Mouse (Mus musculus) embryonic facial prominence, embryonic 14.5 days (tissue): ENCODE measurements around the gene Nfrkb. TPM values are rescaled to one million over a fixed set of nuclear protein-coding genes. Genes with fewer than 3 reads are reported as not detected.

Source experiments
- ATAC-seq: fragments of 200-750 bp; cut with Nextera tagmentation; 2 replicates; pipeline ENCODE4 v1.8.0; 2017; ENCODE audit warnings: low read depth, moderate number of reproducible peaks, moderate TSS enrichment
- DNase-seq: peaks from one replicate; pipeline ENCODE4 v3.0.0-alpha.2; 2015; ENCODE audit warnings: low spot score
- H3K27ac ChIP-seq: fragments of 300-500 bp; sonication (generic); replicated peaks from 2 replicates; pipeline ENCODE4 v1.5.1; 2014; ENCODE audit warnings: low read depth, mild to moderate bottlenecking, low read length, moderate library complexity
- H3K27me3 ChIP-seq: fragments of 300-500 bp; sonication (generic); replicated peaks from 2 replicates; pipeline ENCODE4 v1.6.1; 2014; ENCODE audit warnings: low read length; ENCODE audit not compliant: control insufficient read depth, insufficient read depth
- H3K36me3 ChIP-seq: fragments of 300-500 bp; sonication (generic); 2 replicates; pipeline ENCODE4 v1.6.1; 2014; ENCODE audit warnings: low read length, mixed read lengths; ENCODE audit not compliant: control insufficient read depth, insufficient read depth
- H3K4me1 ChIP-seq: fragments of 300-500 bp; sonication (generic); 2 replicates; pipeline ENCODE4 v1.6.1; 2014; ENCODE audit warnings: antibody characterized with exemption, low read length; ENCODE audit not compliant: control insufficient read depth, insufficient read depth
- H3K4me2 ChIP-seq: fragments of 300-500 bp; sonication (generic); 2 replicates; pipeline ENCODE4 v1.6.1; 2014; ENCODE audit warnings: low read depth, mild to moderate bottlenecking, low read length, moderate library complexity, mixed read lengths
- H3K4me3 ChIP-seq: fragments of 300-500 bp; sonication (generic); 2 replicates; pipeline ENCODE4 v1.5.1; 2014; ENCODE audit warnings: low read depth, mild to moderate bottlenecking, low read length
- H3K9ac ChIP-seq: fragments of 300-500 bp; sonication (generic); 2 replicates; pipeline ENCODE4 v1.6.1; 2014; ENCODE audit warnings: low read depth, mild to moderate bottlenecking, low read length, moderate library complexity, mixed read lengths
- H3K9me3 ChIP-seq: fragments of 300-500 bp; sonication (generic); 2 replicates; pipeline ENCODE4 v1.6.1; 2016; ENCODE audit warnings: low read length; ENCODE audit not compliant: control insufficient read depth
- WGBS: fragments of 180-500 bp; shearing (Covaris S2); extraction: QIAGEN DNeasy Blood & Tissue Kit; methylation state at CpG from one replicate; pipeline ENCODE4 v1.1.7; 2014; 5-methylcytosine and 5-hydroxymethylcytosine counted together
- polyA plus RNA-seq: library from polyadenylated mRNA; unstranded; fragments of >200 nt; fragmentation: Nextera tagmentation; extraction: Ambion mirVana; gene quantifications from 2 replicates; pipeline ENCODE4 v1.2.1, GENCODE M21; 2014

Gene Nfrkb
- polyA plus RNA-seq, 1 experiment from 2014 or later = 18.3 TPM

- no peaks in the 10 kb centered on the region for H3K4me1 ChIP-seq
- peaks cover 92% of the 10 kb centered on the region for H3K36me3 ChIP-seq
- no peaks in the 10 kb centered on the region for H3K27me3 ChIP-seq
- no peak overlapping the region for H3K4me3 ChIP-seq
- H3K27ac ChIP-seq = no peak overlapping the region
- WGBS = 51% methylated on average over 4 of the region's 4 CpGs
- no peak for ATAC-seq
- no peaks in the 10 kb centered on the region for H3K9me3 ChIP-seq
- peak; percentile 57 for DNase-seq
- H3K4me2 ChIP-seq = no peak overlapping the region
- no peak overlapping the region for H3K9ac ChIP-seq
Measured at GRCm38 (mm10) chr9:31400441-31400840, 14.4 kb downstream of the Nfrkb start.

GRCm38 (mm10) chr9:31404311-31404710 is 18.3 kb downstream of the Nfrkb start:
- no peak overlapping the region for H3K9ac ChIP-seq
- no peak overlapping the region for H3K4me2 ChIP-seq
- peaks cover 87% of the 10 kb centered on the region for H3K36me3 ChIP-seq
- ATAC-seq (no peak), DNase-seq (no peak)
- H3K4me3 ChIP-seq = no peak overlapping the region
- no peaks in the 10 kb centered on the region for H3K4me1 ChIP-seq
- no peak overlapping the region for H3K27ac ChIP-seq
- 83% methylated on average over 2 of the region's 2 CpGs for WGBS
- H3K27me3 ChIP-seq = no peaks in the 10 kb centered on the region
- H3K9me3 ChIP-seq = no peaks in the 10 kb centered on the region

GRCm38 (mm10) chr9:31405217-31405616 is 19.2 kb downstream of the Nfrkb start:
- Histone ChIP-seq H3K9me3 (no peaks in the 10 kb centered on the region), H3K9ac (no peak overlapping the region), H3K27me3 (no peaks in the 10 kb centered on the region), H3K36me3 (peaks cover 89% of the 10 kb centered on the region), H3K27ac (no peak overlapping the region), H3K4me2 (no peak overlapping the region), H3K4me3 (no peak overlapping the region), H3K4me1 (no peaks in the 10 kb centered on the region)
- no peak for ATAC-seq
- DNase-seq = no peak
- WGBS = 62% methylated on average over 6 of the region's 6 CpGs

- H3K9ac ChIP-seq = no peak overlapping the region
- 95% methylated on average over 4 of the region's 4 CpGs for WGBS
- ATAC-seq (no peak), DNase-seq (no peak)
- no peaks in the 10 kb centered on the region for H3K27me3 ChIP-seq
- H3K4me3 ChIP-seq = no peak overlapping the region
- H3K36me3 ChIP-seq = peaks cover 96% of the 10 kb centered on the region
- H3K4me1 ChIP-seq = no peaks in the 10 kb centered on the region
- H3K27ac ChIP-seq = no peak overlapping the region
- H3K9me3 ChIP-seq = no peaks in the 10 kb centered on the region
- no peak overlapping the region for H3K4me2 ChIP-seq
Measured at GRCm38 (mm10) chr9:31412165-31412564, 26.2 kb downstream of the Nfrkb start.

GRCm38 (mm10) chr9:31418821-31419220 is 32.8 kb downstream of the Nfrkb start:
- no peak overlapping the region for H3K9ac ChIP-seq
- peaks cover 91% of the 10 kb centered on the region for H3K36me3 ChIP-seq
- 100% methylated on average over 1 of the region's 1 CpGs for WGBS
- no peaks in the 10 kb centered on the region for H3K27me3 ChIP-seq
- no peak overlapping the region for H3K4me3 ChIP-seq
- H3K9me3 ChIP-seq = no peaks in the 10 kb centered on the region
- no peaks in the 10 kb centered on the region for H3K4me1 ChIP-seq
- no peak overlapping the region for H3K4me2 ChIP-seq
- ATAC-seq = no peak
- DNase-seq = no peak
- no peak overlapping the region for H3K27ac ChIP-seq

GRCm38 (mm10) chr9:31422143-31422542 is 36.2 kb downstream of the Nfrkb start:
- ATAC-seq = no peak
- H3K4me3 ChIP-seq = no peak overlapping the region
- 87% methylated on average over 5 of the region's 5 CpGs for WGBS
- no peak overlapping the region for H3K9ac ChIP-seq
- H3K27me3 ChIP-seq = no peaks in the 10 kb centered on the region
- H3K4me1 ChIP-seq = no peaks in the 10 kb centered on the region
- no peak overlapping the region for H3K4me2 ChIP-seq
- H3K9me3 ChIP-seq = no peaks in the 10 kb centered on the region
- H3K27ac ChIP-seq = no peak overlapping the region
- DNase-seq = no peak
- H3K36me3 ChIP-seq = peaks cover 63% of the 10 kb centered on the region

GRCm38 (mm10) chr9:31428971-31429370 is 43.0 kb downstream of the Nfrkb start:
- no peak overlapping the region for H3K4me2 ChIP-seq
- H3K9me3 ChIP-seq = no peaks in the 10 kb centered on the region
- DNase-seq (no peak), ATAC-seq (no peak)
- H3K36me3 ChIP-seq = peaks cover 3% of the 10 kb centered on the region; the same call in 1 of the 2 replicates
- H3K4me3 ChIP-seq = no peak overlapping the region
- no peak overlapping the region for H3K27ac ChIP-seq
- H3K9ac ChIP-seq = no peak overlapping the region
- WGBS = 79% methylated on average over 7 of the region's 7 CpGs
- no peaks in the 10 kb centered on the region for H3K27me3 ChIP-seq
- H3K4me1 ChIP-seq = no peaks in the 10 kb centered on the region

- DNase-seq = no peak
- H3K4me2 ChIP-seq = no peak overlapping the region
- no peak overlapping the region for H3K9ac ChIP-seq
- H3K4me1 ChIP-seq = no peaks in the 10 kb centered on the region
- 68% methylated on average over 9 of the region's 9 CpGs for WGBS
- no peak overlapping the region for H3K27ac ChIP-seq
- no peaks in the 10 kb centered on the region for H3K9me3 ChIP-seq
- ATAC-seq = no peak
- H3K4me3 ChIP-seq = no peak overlapping the region
- H3K36me3 ChIP-seq = no peaks in the 10 kb centered on the region
- H3K27me3 ChIP-seq = no peaks in the 10 kb centered on the region
Measured at GRCm38 (mm10) chr9:31430011-31430410, 44.0 kb downstream of the Nfrkb start.

- H3K36me3 ChIP-seq = no peaks in the 10 kb centered on the region
- H3K4me3 ChIP-seq = no peak overlapping the region
- DNase-seq (no peak), ATAC-seq (no peak)
- no peaks in the 10 kb centered on the region for H3K9me3 ChIP-seq
- no peaks in the 10 kb centered on the region for H3K27me3 ChIP-seq
- no peak overlapping the region for H3K27ac ChIP-seq
- H3K4me1 ChIP-seq = no peaks in the 10 kb centered on the region
- H3K9ac ChIP-seq = no peak overlapping the region
- 77% methylated on average over 5 of the region's 5 CpGs for WGBS
- no peak overlapping the region for H3K4me2 ChIP-seq
Measured at GRCm38 (mm10) chr9:31431751-31432150, 45.8 kb downstream of the Nfrkb start.
